Mouse (Mus musculus): ENCODE data around the gene Cd300e. TPM values are rescaled to one million over a fixed set of nuclear protein-coding genes. Genes with fewer than 3 reads are reported as not detected.

The Cd300e gene
- polyA plus RNA-seq, 1 experiment, result 0.17 TPM

DNA sequence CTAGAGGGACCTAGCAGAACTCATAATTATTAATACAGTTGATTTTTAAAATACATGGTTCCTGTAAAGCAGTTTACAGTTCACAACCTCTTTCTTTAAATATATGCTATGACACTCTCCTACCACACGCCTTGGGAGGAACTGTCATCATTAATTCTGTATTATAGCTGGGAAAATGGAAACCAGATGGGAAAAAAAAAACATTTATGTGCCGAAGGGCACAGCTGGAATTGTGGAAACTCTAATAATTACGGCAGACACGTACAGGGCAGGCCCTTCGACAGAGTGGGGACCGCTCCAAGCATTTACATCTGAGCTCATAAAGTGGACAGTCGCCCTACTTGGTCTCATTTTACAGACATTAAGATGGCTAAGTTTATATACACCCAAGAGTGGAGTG is 38.8 kb upstream of the Cd300e start:
- H3K27ac ChIP-seq (ENCODE audit: insufficient read depth, low read length), result no peak overlapping the region
- no peaks in the 10 kb centered on the region for H3K4me1 ChIP-seq (ENCODE audit: control insufficient read depth, insufficient read depth, low read length)
- no peak overlapping the region for H3K4me3 ChIP-seq (ENCODE audit: insufficient read depth, low read length)
- TF ChIP-seq POLR2A (IDR thresholded peaks at IDR 0.05; ENCODE audit: extremely low read depth, insufficient read depth, low read length) (no peak), CTCF (IDR thresholded peaks at IDR 0.05; ENCODE audit: extremely low read depth, insufficient read depth, low read length) (no peak)

DNA sequence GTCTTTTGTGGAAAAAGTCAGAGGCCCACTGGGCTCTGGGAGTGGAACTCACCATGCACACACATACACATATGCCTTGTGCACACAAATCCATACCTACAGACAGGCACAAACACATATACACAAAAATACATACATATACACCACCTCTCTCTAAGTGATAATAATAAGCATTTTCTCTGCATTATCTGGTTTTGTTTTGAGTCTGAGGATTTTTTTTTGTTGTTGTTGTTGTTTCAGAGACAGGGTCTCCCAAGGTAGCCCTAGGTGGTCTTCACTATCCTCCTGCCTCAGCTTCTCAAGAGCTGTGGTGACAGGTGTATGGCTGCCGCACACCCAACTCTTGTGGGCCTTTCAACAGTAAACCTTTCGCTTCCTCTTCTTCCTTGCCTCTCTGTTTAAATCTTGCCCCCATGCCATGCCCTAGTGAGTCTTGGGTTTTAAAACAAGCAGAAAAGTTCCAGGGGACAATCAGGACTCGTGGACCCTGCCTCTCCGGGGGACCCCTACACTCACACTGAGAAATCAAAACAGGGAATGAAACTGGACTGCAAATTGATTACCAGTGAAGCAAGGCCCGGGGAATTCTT is 38.1 kb upstream of the Cd300e start:
- Histone ChIP-seq H3K4me3 (ENCODE audit: insufficient read depth, low read length) (no peak overlapping the region), H3K27ac (ENCODE audit: insufficient read depth, low read length) (no peak overlapping the region), H3K4me1 (ENCODE audit: control insufficient read depth, insufficient read depth, low read length) (no peaks in the 10 kb centered on the region)
- no peak for TF ChIP-seq POLR2A (IDR thresholded peaks at IDR 0.05; ENCODE audit: extremely low read depth, insufficient read depth, low read length)
- TF ChIP-seq CTCF (IDR thresholded peaks at IDR 0.05; ENCODE audit: extremely low read depth, insufficient read depth, low read length), result no peak

DNA sequence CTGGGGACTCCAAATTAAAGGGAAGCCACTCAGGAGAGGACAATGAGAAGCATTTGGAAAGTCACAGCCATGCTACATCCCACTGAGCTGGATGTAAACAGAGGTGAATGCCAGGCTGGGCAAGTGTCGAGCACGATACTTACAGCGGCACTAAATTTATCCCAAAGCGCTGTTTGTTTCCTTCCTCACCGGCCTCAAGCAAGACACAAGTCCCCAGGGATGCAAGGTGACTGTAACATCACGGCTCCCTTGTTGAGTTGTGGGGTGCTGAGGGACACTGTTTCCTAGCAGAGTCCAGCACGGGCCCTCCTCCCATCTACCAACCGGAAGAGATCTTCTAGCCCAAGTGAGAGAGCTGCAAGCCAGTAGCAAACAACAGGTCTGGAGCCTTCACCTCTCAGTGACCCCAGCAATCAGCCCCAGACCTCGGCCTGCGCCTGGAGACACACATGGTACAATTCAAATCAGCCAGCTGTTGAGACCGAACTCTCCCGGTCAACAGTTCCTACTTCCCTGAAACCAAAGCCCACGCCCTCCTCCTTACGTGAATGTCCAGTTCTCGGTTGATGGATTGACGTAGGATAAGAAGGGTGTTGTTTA is 37.4 kb upstream of the Cd300e start:
- TF ChIP-seq POLR2A (IDR thresholded peaks at IDR 0.05; ENCODE audit: extremely low read depth, insufficient read depth, low read length) (no peak), CTCF (IDR thresholded peaks at IDR 0.05; ENCODE audit: extremely low read depth, insufficient read depth, low read length) (no peak)

DNA sequence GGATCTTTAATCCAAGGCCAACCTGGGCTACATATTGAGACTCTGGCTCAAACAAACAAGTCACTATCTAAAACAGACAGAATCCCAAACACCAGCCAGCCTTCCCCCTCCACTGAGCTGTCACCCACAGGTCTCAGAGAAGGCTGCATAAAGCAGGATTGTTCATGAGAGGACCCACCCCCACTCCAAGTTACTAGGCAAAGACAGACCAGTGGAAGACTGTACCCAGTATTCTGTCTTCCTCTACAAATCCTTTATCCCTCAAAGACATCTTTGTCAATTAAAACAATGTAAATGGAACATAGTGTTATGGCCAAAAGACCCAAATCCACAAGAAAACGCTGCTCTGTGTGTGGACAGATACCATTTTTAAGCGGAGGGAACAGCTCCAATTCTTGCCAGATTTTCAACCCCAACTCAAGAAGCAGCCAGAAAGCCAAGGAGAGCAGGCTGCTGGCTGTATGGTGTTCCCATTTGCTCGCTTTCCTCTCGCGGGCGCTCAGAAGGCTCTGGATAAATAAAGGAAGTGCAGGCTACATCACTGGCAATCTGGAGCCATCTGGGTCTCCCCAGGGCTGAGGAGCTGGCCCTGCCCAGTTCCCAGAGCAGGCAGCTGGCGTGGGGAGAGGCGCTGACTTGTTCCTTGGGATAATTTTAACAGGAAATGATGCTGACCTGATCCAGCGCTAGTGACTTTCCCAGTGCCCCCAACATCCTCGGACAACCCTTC is 36.4 kb upstream of the Cd300e start:
- Histone ChIP-seq H3K27ac (ENCODE audit: insufficient read depth, low read length) (no peak overlapping the region), H3K4me1 (ENCODE audit: control insufficient read depth, insufficient read depth, low read length) (no peaks in the 10 kb centered on the region), H3K4me3 (ENCODE audit: insufficient read depth, low read length) (no peak overlapping the region)
- TF ChIP-seq CTCF (IDR thresholded peaks at IDR 0.05; ENCODE audit: extremely low read depth, insufficient read depth, low read length) (no peak), POLR2A (IDR thresholded peaks at IDR 0.05; ENCODE audit: extremely low read depth, insufficient read depth, low read length) (no peak)

More for the DNA sequence above, 37.4 kb upstream of the Cd300e start:
- Histone ChIP-seq H3K4me3 (ENCODE audit: insufficient read depth, low read length) (no peak overlapping the region), H3K4me1 (ENCODE audit: control insufficient read depth, insufficient read depth, low read length) (no peaks in the 10 kb centered on the region), H3K27ac (ENCODE audit: insufficient read depth, low read length) (no peak overlapping the region)

DNA sequence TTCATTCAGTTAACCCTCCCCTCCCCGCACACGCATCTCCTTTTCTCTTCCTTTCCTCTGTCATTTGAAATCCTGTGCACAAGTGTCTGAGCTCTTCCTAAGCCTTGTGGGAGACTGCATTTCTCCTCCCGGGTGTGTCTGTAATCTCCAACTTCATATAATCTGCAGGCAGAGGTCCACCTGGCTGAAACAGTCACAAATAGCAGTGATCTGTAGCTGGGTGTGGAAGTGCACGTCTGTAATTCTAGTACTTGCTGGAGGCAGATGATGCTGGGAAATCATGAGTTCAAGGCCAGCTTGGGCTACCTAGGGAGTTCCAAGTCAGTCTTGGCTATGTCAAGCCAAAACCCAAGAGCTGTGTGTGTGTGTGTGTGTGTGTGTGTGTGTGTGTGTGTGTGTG is 30.2 kb upstream of the Cd300e start:
- Histone ChIP-seq H3K27ac (ENCODE audit: insufficient read depth, low read length) (no peak overlapping the region), H3K4me3 (ENCODE audit: insufficient read depth, low read length) (peak overlapping the region; percentile 15; the same call in 1 of the 2 replicates), H3K4me1 (ENCODE audit: control insufficient read depth, insufficient read depth, low read length) (no peaks in the 10 kb centered on the region)
- no peak for TF ChIP-seq POLR2A (IDR thresholded peaks at IDR 0.05; ENCODE audit: extremely low read depth, insufficient read depth, low read length)
- TF ChIP-seq CTCF (IDR thresholded peaks at IDR 0.05; ENCODE audit: extremely low read depth, insufficient read depth, low read length), result no peak

DNA sequence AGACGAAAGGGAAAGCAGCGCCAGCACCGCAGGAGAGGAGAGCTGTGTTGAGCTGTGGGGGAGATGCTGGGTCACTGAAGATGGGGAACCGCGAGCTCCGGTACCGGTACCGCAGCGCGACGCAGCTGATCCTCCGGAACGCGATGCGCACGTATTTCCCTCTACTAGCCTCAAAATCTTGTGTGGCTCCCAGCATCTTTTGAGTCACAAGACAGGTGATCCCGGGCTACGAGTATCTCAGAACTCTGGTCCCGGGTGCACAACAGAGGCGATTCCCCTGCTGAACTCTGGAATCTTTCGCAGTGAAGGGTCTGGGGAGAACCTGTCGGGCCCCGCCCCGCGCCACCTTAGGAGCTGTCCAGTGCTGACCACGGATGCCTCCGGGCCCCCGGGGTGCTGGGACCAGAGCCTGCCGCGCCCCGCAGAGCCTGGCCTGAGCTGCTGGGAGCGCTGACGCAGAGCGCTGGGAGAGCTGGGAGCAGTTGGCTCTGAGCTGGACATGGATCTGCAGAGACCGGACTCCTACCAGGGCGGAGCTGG is 29.5 kb upstream of the Cd300e start, which contains the start of gene Rab37:
TSS of gene Rab37 (plus strand) at position 70 of the 540 bp plus-strand sequence.
- Histone ChIP-seq H3K4me1 (ENCODE audit: control insufficient read depth, insufficient read depth, low read length) (no peaks in the 10 kb centered on the region), H3K4me3 (ENCODE audit: insufficient read depth, low read length) (peak within 1 kb of the TSS; percentile 15), H3K27ac (ENCODE audit: insufficient read depth, low read length) (no peak within 1 kb of the TSS)
- TF ChIP-seq CTCF (IDR thresholded peaks at IDR 0.05; ENCODE audit: extremely low read depth, insufficient read depth, low read length), result no peak
- TF ChIP-seq POLR2A (IDR thresholded peaks at IDR 0.05; ENCODE audit: extremely low read depth, insufficient read depth, low read length), result no peak

DNA sequence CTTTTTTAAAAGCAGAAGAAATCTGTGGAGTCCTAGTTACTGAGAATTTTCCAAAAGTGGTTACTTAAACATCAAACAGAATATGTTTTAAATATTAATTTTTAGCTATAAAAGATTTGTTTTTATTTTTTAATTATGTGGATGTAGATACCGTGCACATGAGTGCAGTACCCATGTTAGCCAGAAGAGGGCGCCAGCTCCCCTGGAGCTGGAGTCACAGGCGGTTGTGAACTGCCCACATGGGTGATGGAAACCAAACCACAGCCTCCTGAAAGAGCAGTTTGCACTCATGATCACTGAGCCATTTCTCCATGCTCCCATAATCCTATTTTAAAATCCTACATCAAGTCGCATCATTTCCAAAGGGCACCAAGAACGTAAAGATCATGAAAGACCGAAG is 27.9 kb upstream of the Cd300e start:
- no peaks in the 10 kb centered on the region for H3K4me1 ChIP-seq (ENCODE audit: control insufficient read depth, insufficient read depth, low read length)
- no peak for TF ChIP-seq POLR2A (IDR thresholded peaks at IDR 0.05; ENCODE audit: extremely low read depth, insufficient read depth, low read length)
- TF ChIP-seq CTCF (IDR thresholded peaks at IDR 0.05; ENCODE audit: extremely low read depth, insufficient read depth, low read length), result peak; percentile 28; the same call in 1 of the 2 replicates
- no peak overlapping the region for H3K27ac ChIP-seq (ENCODE audit: insufficient read depth, low read length)
- H3K4me3 ChIP-seq (ENCODE audit: insufficient read depth, low read length), result no peak overlapping the region

DNA sequence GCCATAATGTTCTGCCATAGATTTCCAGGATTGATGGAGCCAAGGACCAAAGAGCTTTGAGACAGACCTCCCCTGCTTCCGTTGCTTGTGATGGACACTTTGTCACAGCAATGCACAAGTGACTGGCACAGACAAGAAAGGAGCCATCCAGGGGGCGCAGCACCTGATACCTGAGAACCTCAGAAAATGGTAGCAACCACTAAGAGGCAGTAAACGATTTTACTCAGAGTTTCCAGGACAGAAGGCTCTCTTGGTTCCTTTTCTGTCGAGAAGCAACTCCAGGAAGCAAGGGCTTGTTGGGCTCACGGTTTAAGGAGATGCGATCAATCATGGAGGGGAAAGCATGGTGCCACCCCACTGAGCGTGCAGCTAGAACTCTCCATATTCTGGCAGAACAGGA is 24.2 kb upstream of the Cd300e start:
- H3K4me1 ChIP-seq (ENCODE audit: control insufficient read depth, insufficient read depth, low read length), result no peaks in the 10 kb centered on the region
- TF ChIP-seq POLR2A (IDR thresholded peaks at IDR 0.05; ENCODE audit: extremely low read depth, insufficient read depth, low read length) (no peak), CTCF (IDR thresholded peaks at IDR 0.05; ENCODE audit: extremely low read depth, insufficient read depth, low read length) (no peak)
- no peak overlapping the region for H3K4me3 ChIP-seq (ENCODE audit: insufficient read depth, low read length)
- no peak overlapping the region for H3K27ac ChIP-seq (ENCODE audit: insufficient read depth, low read length)

DNA sequence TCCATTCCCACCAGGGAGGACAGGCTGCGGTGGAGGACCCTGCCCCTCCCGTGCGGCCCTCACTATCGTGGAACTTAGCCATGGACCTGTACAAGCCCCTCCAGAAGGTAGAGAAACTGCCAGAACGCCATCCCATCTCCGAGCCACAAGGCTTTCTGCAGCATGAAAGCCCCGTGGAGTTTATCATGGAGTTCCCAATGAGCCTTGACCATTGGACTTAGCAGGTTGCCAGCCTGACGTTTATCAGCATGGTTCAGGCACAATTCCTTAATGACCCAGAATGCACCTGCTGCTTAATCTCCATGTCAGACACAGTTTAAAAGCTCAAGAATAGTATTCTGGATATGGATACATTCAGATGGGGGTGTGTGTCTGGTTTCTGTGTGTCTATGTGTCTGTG is 23.1 kb upstream of the Cd300e start:
- no peaks in the 10 kb centered on the region for H3K4me1 ChIP-seq (ENCODE audit: control insufficient read depth, insufficient read depth, low read length)
- TF ChIP-seq CTCF (IDR thresholded peaks at IDR 0.05; ENCODE audit: extremely low read depth, insufficient read depth, low read length), result no peak
- no peak for TF ChIP-seq POLR2A (IDR thresholded peaks at IDR 0.05; ENCODE audit: extremely low read depth, insufficient read depth, low read length)
- H3K4me3 ChIP-seq (ENCODE audit: insufficient read depth, low read length), result no peak overlapping the region
- no peak overlapping the region for H3K27ac ChIP-seq (ENCODE audit: insufficient read depth, low read length)
